Mouse (Mus musculus) myocyte (in vitro differentiated cells): Measurements from ENCODE around the gene 2900011O08Rik. TPM values are rescaled to one million over a fixed set of nuclear protein-coding genes. Genes with fewer than 3 reads are reported as not detected.

Source experiments
- H3K27me3 ChIP-seq: one replicate; pipeline ENCODE4 v1.6.1; 2011; ENCODE audit not compliant: control insufficient read depth, insufficient read depth, insufficient read length
- H3K36me3 ChIP-seq: one replicate; pipeline ENCODE4 v1.6.1; 2011; ENCODE audit not compliant: control insufficient read depth, insufficient read depth
- H3K4me2 ChIP-seq: one replicate; pipeline ENCODE4 v1.6.1; 2011; ENCODE audit warnings: low read depth, control low read depth
- H3K4me3 ChIP-seq: one replicate; pipeline ENCODE4 v1.5.1; 2011; ENCODE audit warnings: mild to moderate bottlenecking, control low read depth, moderate library complexity
- H3K79me2 ChIP-seq: one replicate; pipeline ENCODE4 v1.6.1; 2011; ENCODE audit not compliant: control insufficient read depth, insufficient read depth
- H3ac ChIP-seq: one replicate; pipeline ENCODE4 v1.6.1; 2011; ENCODE audit not compliant: control insufficient read depth, insufficient read length
- CEBPB ChIP-seq: IDR thresholded peaks from 2 replicates; pipeline ENCODE4 v1.6.1; 2011; ENCODE audit warnings: mild to moderate bottlenecking, moderate library complexity; ENCODE audit not compliant: poor library complexity, insufficient read depth, severe bottlenecking
- E2F4 ChIP-seq: IDR thresholded peaks from one replicate; pipeline ENCODE4 v1.6.1; 2011; ENCODE audit warnings: mild to moderate bottlenecking, control low read depth, moderate library complexity; ENCODE audit not compliant: insufficient read depth
- MAX ChIP-seq: IDR thresholded peaks from one replicate; pipeline ENCODE4 v1.6.1; 2011; ENCODE audit warnings: low read depth, mild to moderate bottlenecking, control low read depth
- MYOD1 ChIP-seq, 3 experiments: IDR thresholded peaks; one replicate each; pipeline ENCODE4 v1.6.1; 2011; ENCODE audit warnings: control low read depth in 2 of 3, low read depth in 2 of 3, mild to moderate bottlenecking in 2 of 3, moderate library complexity in 1 of 3; ENCODE audit not compliant: insufficient read length in 2 of 3, control insufficient read depth in 1 of 3
- MYOG ChIP-seq, 3 experiments: IDR thresholded peaks; one replicate each; pipeline ENCODE4 v1.6.1; 2011; ENCODE audit warnings: control low read depth in 2 of 3, low read depth in 2 of 3, mild to moderate bottlenecking in 2 of 3; ENCODE audit not compliant: insufficient read length in 2 of 3, control insufficient read depth in 1 of 3, insufficient read depth in 1 of 3
- POLR2A ChIP-seq: IDR thresholded peaks from one replicate; pipeline ENCODE4 v1.6.1; 2011; ENCODE audit warnings: low read depth, mild to moderate bottlenecking, control low read depth, moderate library complexity; ENCODE audit not compliant: insufficient read length
- POLR2AphosphoS2 ChIP-seq: IDR thresholded peaks from one replicate; pipeline ENCODE4 v1.6.1; 2011; ENCODE audit warnings: low read depth, control low read depth; ENCODE audit not compliant: insufficient read length
- REST ChIP-seq: IDR thresholded peaks from one replicate; pipeline ENCODE4 v1.6.1; 2011; ENCODE audit warnings: mild to moderate bottlenecking, control low read depth, moderate library complexity; ENCODE audit not compliant: insufficient read depth, insufficient read length
- SRF ChIP-seq: IDR thresholded peaks from one replicate; pipeline ENCODE4 v1.6.1; 2011; ENCODE audit warnings: low read depth; ENCODE audit not compliant: control insufficient read depth, insufficient read length
- TCF12 ChIP-seq: IDR thresholded peaks from one replicate; pipeline ENCODE4 v1.6.1; 2011; ENCODE audit warnings: mild to moderate bottlenecking, control low read depth; ENCODE audit not compliant: poor library complexity, insufficient read depth, severe bottlenecking
- TCF3 ChIP-seq: IDR thresholded peaks from one replicate; pipeline ENCODE4 v1.6.1; 2011; ENCODE audit warnings: low read depth, control low read depth; ENCODE audit not compliant: insufficient read length
- USF1 ChIP-seq: IDR thresholded peaks from one replicate; pipeline ENCODE4 v1.6.1; 2011; ENCODE audit warnings: low read depth, mild to moderate bottlenecking, control low read depth, moderate library complexity
- polyA plus RNA-seq: library from polyadenylated mRNA; unstranded; fragments of >200 nt; fragmentation: generic; extraction: Trizol; gene quantifications from one replicate; pipeline ENCODE4 v1.2.1, GENCODE M21; 2012; ENCODE audit warnings: missing spikeins

The 2900011O08Rik gene
- polyA plus RNA-seq, 1 experiment = 0.02 TPM

GRCm38 (mm10) chr16:14017306-14017705 is 30.9 kb downstream of the 2900011O08Rik start:
- Histone ChIP-seq H3ac (no peak overlapping the region), H3K4me2 (no peak overlapping the region), H3K36me3 (no peaks in the 10 kb centered on the region), H3K27me3 (no peaks in the 10 kb centered on the region), H3K79me2 (no peaks in the 10 kb centered on the region), H3K4me3 (no peak overlapping the region)
- TF ChIP-seq MYOD1 (IDR thresholded peaks at IDR 0.05; ENCODE audit: control insufficient read depth in 1 of 3, insufficient read length in 2 of 3, low read depth in 2 of 3) = no peak
- TF ChIP-seq MYOG (IDR thresholded peaks at IDR 0.05; ENCODE audit: control insufficient read depth in 1 of 3, insufficient read depth in 1 of 3, insufficient read length in 2 of 3, low read depth in 2 of 3) = no peak
- TF ChIP-seq POLR2AphosphoS2 = no peak
- TF ChIP-seq POLR2A = no peak
- no peak for TF ChIP-seq MAX
- no peak for TF ChIP-seq CEBPB
- no peak for TF ChIP-seq USF1
- TF ChIP-seq TCF12 = no peak
- TF ChIP-seq E2F4 = no peak
- TF ChIP-seq TCF3 = no peak
- no peak for TF ChIP-seq SRF

GRCm38 (mm10) chr16:14021166-14021822 is 34.9 kb downstream of the 2900011O08Rik start:
- no peak overlapping the region for H3ac ChIP-seq
- TF ChIP-seq POLR2AphosphoS2 (no peak), USF1 (no peak), TCF3 (no peak), E2F4 (no peak), MAX (no peak), MYOD1 (IDR thresholded peaks at IDR 0.05; ENCODE audit: control insufficient read depth in 1 of 3, insufficient read length in 2 of 3, low read depth in 2 of 3) (no peak)

DNA sequence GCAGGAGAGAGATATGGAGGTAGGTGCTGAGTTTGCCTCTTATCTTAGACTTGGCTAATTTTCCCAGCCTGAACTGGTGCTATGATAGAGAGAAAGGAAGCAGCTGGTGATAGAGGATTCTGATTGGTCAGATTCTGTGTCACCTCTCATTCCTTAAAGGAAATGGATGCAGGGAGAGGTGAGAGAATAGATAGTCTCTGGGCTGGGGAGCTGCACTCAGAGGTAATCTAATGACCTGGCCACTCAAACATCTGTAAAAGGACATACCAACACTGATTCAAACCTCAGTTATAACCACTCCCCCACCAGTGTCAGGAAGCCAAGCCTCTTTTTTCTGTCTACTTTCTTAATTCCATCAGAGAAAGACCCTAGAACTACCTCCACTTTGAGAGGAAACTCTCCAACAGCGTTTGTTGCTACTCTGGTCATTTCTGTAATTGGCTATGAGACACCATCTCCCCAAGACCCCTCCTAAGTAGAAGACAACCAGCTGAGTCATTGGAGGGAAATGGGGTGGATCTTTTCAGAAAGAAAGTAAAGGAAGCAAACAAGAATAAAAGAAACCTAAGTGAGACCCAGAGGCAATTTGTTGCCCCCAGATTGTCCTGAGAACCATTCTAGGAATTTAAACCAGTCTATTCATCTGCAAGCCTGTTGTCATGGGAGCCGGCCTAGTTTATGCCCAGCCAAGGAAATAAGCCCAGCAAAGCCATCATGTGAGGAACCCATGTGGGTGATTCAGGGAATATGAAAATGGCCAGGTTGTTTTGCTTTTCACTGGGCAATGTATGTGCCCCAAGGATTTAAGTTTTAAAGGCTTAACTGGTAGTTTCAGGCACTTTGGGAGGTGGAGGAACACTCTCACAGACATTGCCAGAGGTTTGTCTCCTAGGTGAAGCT is 38.9 kb downstream of the 2900011O08Rik start:
- H3ac ChIP-seq = no peak overlapping the region
- H3K4me2 ChIP-seq = no peak overlapping the region
- TF ChIP-seq TCF3 (no peak), SRF (no peak), REST (no peak), MAX (no peak), E2F4 (no peak), TCF12 (no peak), MYOG (IDR thresholded peaks at IDR 0.05; ENCODE audit: control insufficient read depth in 1 of 3, insufficient read depth in 1 of 3, insufficient read length in 2 of 3, low read depth in 2 of 3) (no peak), USF1 (no peak), CEBPB (no peak), POLR2AphosphoS2 (no peak)
- H3K27me3 ChIP-seq = no peaks in the 10 kb centered on the region
- no peaks in the 10 kb centered on the region for H3K36me3 ChIP-seq
- H3K4me3 ChIP-seq = no peak overlapping the region
- H3K79me2 ChIP-seq = no peaks in the 10 kb centered on the region

More at GRCm38 (mm10) chr16:14021166-14021822, 34.9 kb downstream of the 2900011O08Rik start:
- Histone ChIP-seq H3K27me3 (no peaks in the 10 kb centered on the region), H3K4me3 (no peak overlapping the region), H3K4me2 (no peak overlapping the region), H3K36me3 (no peaks in the 10 kb centered on the region), H3K79me2 (no peaks in the 10 kb centered on the region)

DNA sequence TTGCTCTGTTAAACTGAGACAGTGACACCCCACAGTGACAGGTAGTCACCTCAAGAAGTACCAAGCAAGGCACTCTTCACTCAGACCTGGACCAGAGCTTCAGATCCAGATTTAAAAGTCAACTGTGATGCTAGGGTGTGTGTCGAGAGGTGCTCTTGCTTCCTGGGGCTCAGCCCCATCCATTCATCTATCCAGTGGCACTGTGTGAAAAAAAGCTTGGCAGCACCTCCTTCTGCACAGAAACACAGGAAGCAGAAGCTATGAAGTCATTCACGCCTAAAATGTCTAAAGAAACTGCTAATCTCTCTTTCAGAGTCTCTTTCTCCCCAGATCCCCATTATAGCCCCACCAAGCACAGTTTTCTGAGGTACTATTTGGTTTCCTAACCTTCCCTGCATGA is 42.7 kb downstream of the 2900011O08Rik start:
- H3K79me2 ChIP-seq = no peaks in the 10 kb centered on the region
- H3K27me3 ChIP-seq = no peaks in the 10 kb centered on the region
- no peak overlapping the region for H3K4me2 ChIP-seq
- TF ChIP-seq POLR2A = no peak
- no peak for TF ChIP-seq E2F4
- no peak for TF ChIP-seq USF1
- TF ChIP-seq REST = no peak
- TF ChIP-seq CEBPB = no peak
- no peak overlapping the region for H3K4me3 ChIP-seq
- H3ac ChIP-seq = no peak overlapping the region
- no peaks in the 10 kb centered on the region for H3K36me3 ChIP-seq

DNA sequence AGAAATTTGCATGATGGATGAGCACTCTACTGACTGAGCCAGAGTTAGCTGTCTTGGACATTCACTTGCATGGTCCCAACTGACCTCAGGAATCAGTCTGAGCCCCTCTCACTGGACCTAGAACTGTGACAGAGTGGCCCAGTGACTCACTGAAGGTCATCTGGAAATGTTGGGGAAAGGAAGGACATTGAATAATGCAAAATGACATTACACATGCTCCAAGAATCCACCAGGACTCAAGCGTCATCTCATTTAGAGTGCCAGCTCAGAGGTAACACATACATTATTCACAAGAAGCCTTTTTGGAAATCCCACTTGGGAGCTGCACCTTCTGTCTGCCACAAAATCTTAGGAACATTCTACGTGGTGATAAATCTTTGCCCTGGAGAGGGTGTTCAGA is 43.4 kb downstream of the 2900011O08Rik start:
- H3K36me3 ChIP-seq = no peaks in the 10 kb centered on the region
- TF ChIP-seq CEBPB (no peak), MAX (no peak), TCF3 (no peak), MYOD1 (IDR thresholded peaks at IDR 0.05; ENCODE audit: control insufficient read depth in 1 of 3, insufficient read length in 2 of 3, low read depth in 2 of 3) (no peak), POLR2AphosphoS2 (no peak), E2F4 (no peak), SRF (no peak), MYOG (IDR thresholded peaks at IDR 0.05; ENCODE audit: control insufficient read depth in 1 of 3, insufficient read depth in 1 of 3, insufficient read length in 2 of 3, low read depth in 2 of 3) (no peak), POLR2A (no peak), REST (no peak), TCF12 (no peak), USF1 (no peak)
- no peaks in the 10 kb centered on the region for H3K79me2 ChIP-seq
- no peak overlapping the region for H3K4me2 ChIP-seq
- H3K4me3 ChIP-seq = no peak overlapping the region
- no peaks in the 10 kb centered on the region for H3K27me3 ChIP-seq
- no peak overlapping the region for H3ac ChIP-seq
